ENCODE assay signal across 15 mouse cellular contexts in the genomic region with DNA sequence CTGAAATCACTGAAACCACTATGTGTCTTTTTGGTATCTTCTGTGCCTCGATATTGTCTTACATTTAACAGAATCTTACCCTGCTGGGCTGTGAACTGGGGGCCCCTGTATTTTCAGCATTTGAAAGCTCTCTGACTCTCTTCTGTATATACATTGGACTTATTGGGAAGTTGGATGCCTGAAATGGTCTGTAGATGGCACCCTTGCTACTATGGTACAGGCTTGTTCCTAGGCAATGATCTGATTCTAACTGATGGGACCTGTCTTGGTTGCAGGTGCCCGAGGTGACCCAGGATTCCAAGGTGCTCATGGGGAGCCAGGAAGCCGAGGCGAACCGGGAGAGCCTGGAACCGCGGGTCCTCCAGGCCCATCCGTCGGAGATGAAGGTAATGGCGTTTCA.
A peak's percentile ranks its signal among the peaks of the same experiment; 100 is the strongest.
DNase-seq lines count a peak whose midpoint lies in the region; ATAC-seq and TF ChIP-seq lines count a peak whose summit lies in the region.
"Had no signal": no experiment of that assay in that cellular context is flagged by ENCODE, and none has a peak within 500 bp of the region (broad histone marks: within the 10 kb centered on the region; RNA-seq: fewer than 3 reads in every experiment).

No protein-coding gene starts in this region.

- no peaks in the 10 kb centered on the region for H3K9me3 ChIP-seq in forebrain, embryonic 13.5 days (replicated peaks)
- H3K9me3 ChIP-seq in forebrain, embryonic 11.5 days (ENCODE audit: control insufficient read depth, low read length) = no peaks in the 10 kb centered on the region
- no peaks in the 10 kb centered on the region for H3K9me3 ChIP-seq in liver, embryonic 14.5 days (ENCODE audit: control insufficient read depth, low read length)
- H3K9me3 ChIP-seq in liver, embryonic 11.5 days (ENCODE audit: control insufficient read depth, low read length) = no peaks in the 10 kb centered on the region
- H3K9me3 ChIP-seq: hindbrain, embryonic 12.5 days; liver, embryonic 15.5 days had no signal

- H3K4me3 ChIP-seq in forebrain, embryonic 13.5 days = no peak overlapping the region
- H3K4me3 ChIP-seq in forebrain, embryonic 11.5 days (ENCODE audit: low read depth, low read length) = no peak overlapping the region
- H3K4me3 ChIP-seq in liver, embryonic 14.5 days (ENCODE audit: insufficient read depth in 1 of 2, low read depth in 2 of 2, low read length in 2 of 2) = no peak overlapping the region
- no peak overlapping the region for H3K4me3 ChIP-seq in liver, embryonic 11.5 days (ENCODE audit: low read depth, low read length)
- H3K4me3 ChIP-seq: hindbrain, embryonic 12.5 days; liver, embryonic 15.5 days had no signal

- peak overlapping the region; percentile 6; the same call in 1 of the 2 replicates for H3K27ac ChIP-seq in forebrain, embryonic 13.5 days
- no peak overlapping the region for H3K27ac ChIP-seq in forebrain, embryonic 11.5 days (ENCODE audit: low read depth, low read length)
- H3K27ac ChIP-seq in liver, embryonic 14.5 days = no peak overlapping the region
- no peak overlapping the region for H3K27ac ChIP-seq in liver, embryonic 11.5 days (ENCODE audit: low read depth, low read length)
- H3K27ac ChIP-seq: hindbrain, embryonic 12.5 days; liver, embryonic 15.5 days had no signal

- TF ChIP-seq EP300 in liver, embryonic 14.5 days (IDR thresholded peaks at IDR 0.05; ENCODE audit: low read depth) = no peak

- no peak overlapping the region for H3K4me2 ChIP-seq in forebrain, embryonic 13.5 days
- H3K4me2 ChIP-seq in forebrain, embryonic 11.5 days (ENCODE audit: low read depth, low read length, severe bottlenecking) = no peak overlapping the region
- no peak overlapping the region for H3K4me2 ChIP-seq in liver, embryonic 14.5 days (ENCODE audit: low read depth)
- no peak overlapping the region for H3K4me2 ChIP-seq in liver, embryonic 11.5 days
- H3K4me2 ChIP-seq: hindbrain, embryonic 12.5 days; liver, embryonic 15.5 days had no signal

- no peak for ATAC-seq in forebrain, embryonic 13.5 days
- no peak for ATAC-seq in forebrain, embryonic 11.5 days (replicated peaks; ENCODE audit: low FRiP score)
- ATAC-seq in liver, embryonic 14.5 days (ENCODE audit: insufficient read depth) = no peak
- no peak for ATAC-seq in liver, embryonic 11.5 days (replicated peaks; ENCODE audit: low FRiP score)
- no peak for ATAC-seq in megakaryocyte, adult 5-6 weeks (ENCODE audit: poor library complexity, severe bottlenecking)

- no peaks in the 10 kb centered on the region for H3K27me3 ChIP-seq in forebrain, embryonic 13.5 days
- no peaks in the 10 kb centered on the region for H3K27me3 ChIP-seq in forebrain, embryonic 11.5 days (ENCODE audit: control insufficient read depth, insufficient read depth, low read length)
- no peaks in the 10 kb centered on the region for H3K27me3 ChIP-seq in liver, embryonic 14.5 days (ENCODE audit: control insufficient read depth, insufficient read depth, low read length)
- H3K27me3 ChIP-seq in liver, embryonic 11.5 days (replicated peaks; ENCODE audit: control insufficient read depth, insufficient read depth, low read length) = no peaks in the 10 kb centered on the region
- H3K27me3 ChIP-seq: hindbrain, embryonic 12.5 days; liver, embryonic 15.5 days had no signal

- H3K9ac ChIP-seq in forebrain, embryonic 13.5 days = no peak overlapping the region
- no peak overlapping the region for H3K9ac ChIP-seq in forebrain, embryonic 11.5 days (ENCODE audit: low read length)
- H3K9ac ChIP-seq in liver, embryonic 14.5 days (replicated peaks) = no peak overlapping the region
- no peak overlapping the region for H3K9ac ChIP-seq in liver, embryonic 11.5 days (ENCODE audit: low read depth, low read length)
- H3K9ac ChIP-seq: hindbrain, embryonic 12.5 days; liver, embryonic 15.5 days had no signal

- WGBS in forebrain, embryonic 13.5 days = 82% methylated on average over 10 of the region's 10 CpGs
- 88% methylated on average over 10 of the region's 10 CpGs for WGBS in forebrain, embryonic 11.5 days
- WGBS in liver, embryonic 14.5 days (ENCODE audit: insufficient replicate concordance) = 65% methylated on average over 10 of the region's 10 CpGs
- 84% methylated on average over 10 of the region's 10 CpGs for WGBS in liver, embryonic 11.5 days

- DNase-seq in forebrain, embryonic 11.5 days (ENCODE audit: low spot score) = no peak
- no peak for DNase-seq in liver, embryonic 14.5 days (ENCODE audit: low read depth in 3 of 3, low spot score in 3 of 3)
- no peak for DNase-seq in liver, embryonic 11.5 days (ENCODE audit: low spot score)
- DNase-seq in ES-CJ7 (ENCODE audit: low read depth, low spot score) = peak; percentile 44
- peak; percentile 41 for DNase-seq in retina, embryonic 14.5 days (ENCODE audit: low spot score)
- no peak for DNase-seq in T-cell, adult 2 months (ENCODE audit: low spot score)
- DNase-seq: adrenal gland, postnatal 14 days; cerebellum, adult 11 months; gastrocnemius, postnatal 36 days; kidney, adult 8-10 months; thymus, adult 2 months had no signal

- peak; percentile 20; the same call in 1 of the 2 replicates for TF ChIP-seq CTCF in liver, embryonic 14.5 days (IDR thresholded peaks at IDR 0.05; ENCODE audit: low read depth)

- peaks cover 28% of the 10 kb centered on the region for H3K4me1 ChIP-seq in forebrain, embryonic 13.5 days
- peaks cover 13% of the 10 kb centered on the region; the same call in 1 of the 2 replicates for H3K4me1 ChIP-seq in forebrain, embryonic 11.5 days (replicated peaks; ENCODE audit: control insufficient read depth, insufficient read depth, low read length)
- H3K4me1 ChIP-seq in liver, embryonic 14.5 days (replicated peaks; ENCODE audit: control insufficient read depth in 2 of 2, insufficient read depth in 2 of 2, low read length in 1 of 2) = no peaks in the 10 kb centered on the region
- H3K4me1 ChIP-seq in liver, embryonic 11.5 days (replicated peaks; ENCODE audit: control insufficient read depth, insufficient read depth, low read length) = 0 out of 2 replicates have a peak, but pooled peaks cover 3% of the 10 kb centered on the region
- H3K4me1 ChIP-seq: liver, embryonic 15.5 days had no signal

- no peaks in the 10 kb centered on the region for H3K36me3 ChIP-seq in forebrain, embryonic 13.5 days (ENCODE audit: poor library complexity, severe bottlenecking)
- H3K36me3 ChIP-seq in forebrain, embryonic 11.5 days (ENCODE audit: control insufficient read depth, insufficient read depth, low read length) = no peaks in the 10 kb centered on the region
- no peaks in the 10 kb centered on the region for H3K36me3 ChIP-seq in liver, embryonic 14.5 days (replicated peaks; ENCODE audit: control insufficient read depth, insufficient read depth, low read depth)
- no peaks in the 10 kb centered on the region for H3K36me3 ChIP-seq in liver, embryonic 11.5 days (ENCODE audit: control insufficient read depth, insufficient read depth, low read length)
- H3K36me3 ChIP-seq: hindbrain, embryonic 12.5 days; liver, embryonic 15.5 days had no signal

Comparison
In these comparisons a context has a peak if more than half of its experiments do, and no peak if none do; other contexts are left out.
1. DNase-seq: peak in ES-CJ7 (single experiment) and retina, embryonic 14.5 days (single experiment); none in forebrain, embryonic 11.5 days (single experiment), liver, embryonic 14.5 days (0 of 3), liver, embryonic 11.5 days (single experiment) and T-cell, adult 2 months (single experiment).